Mouse (Mus musculus) cerebellum, postnatal 10 days (tissue): ENCODE measurements at regions not wholly inside any gene's neighbourhood (a gene's known extent, or its start where the extent isn't known, plus 50 kb on each side); places are given as distances from the start of the nearest gene placed in this dataset.

Experiments used
- DNase-seq, 2 experiments: peaks; one replicate each; pipeline ENCODE4 v3.0.0; 2021; ENCODE audit warnings: mixed read lengths in 2 of 2

DNA sequence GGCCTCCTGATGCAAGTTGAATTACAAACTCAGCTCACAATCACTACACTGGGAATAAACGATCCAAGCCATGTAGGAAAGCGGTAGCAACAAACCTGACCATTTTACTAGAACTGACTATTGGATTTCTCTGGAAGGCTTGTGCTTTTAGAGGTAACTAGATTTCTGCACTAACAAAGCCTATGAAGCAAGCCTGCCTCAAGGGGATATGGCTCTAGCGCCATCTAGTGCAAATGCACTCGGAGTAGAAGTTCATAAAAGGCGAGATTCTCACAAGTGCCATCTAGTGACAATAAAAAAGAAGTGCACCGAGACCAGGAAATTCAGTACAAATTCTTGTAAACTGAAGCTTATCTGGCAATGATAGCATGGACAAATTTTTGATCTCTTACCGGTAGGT, 364.9 kb upstream of the Fmr1 start:
- DNase-seq: peak; percentile 85 to 86
